Mouse (Mus musculus): ENCODE results near the gene Pde9a.
A peak's percentile ranks its signal among the peaks of the same experiment; 100 is the strongest.

Gene Pde9a

GRCm38 (mm10) chr17:31470766-31471418, 84.9 kb downstream of the Pde9a start:
- DNase-seq, result no peak

DNA sequence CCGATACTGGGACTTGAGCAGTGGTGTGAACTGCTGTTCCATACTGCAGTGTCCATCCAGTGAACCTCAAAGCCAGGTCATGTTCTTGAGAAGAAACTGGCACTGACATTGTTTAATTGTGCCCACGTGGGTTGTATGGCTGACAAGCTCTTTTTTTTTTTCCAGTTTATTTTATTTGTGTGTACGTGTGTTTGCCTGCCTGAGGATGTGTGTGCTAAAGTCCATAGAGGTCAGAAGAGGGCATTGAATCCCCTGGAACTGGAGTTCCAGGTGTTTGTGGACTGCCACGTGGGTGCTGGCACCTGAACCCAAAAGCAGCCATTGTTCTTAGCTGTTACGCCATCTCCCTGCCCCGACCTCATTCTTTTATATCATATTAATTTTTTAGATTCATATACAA, 88.4 kb downstream of the Pde9a start:
- no peak for DNase-seq

DNA sequence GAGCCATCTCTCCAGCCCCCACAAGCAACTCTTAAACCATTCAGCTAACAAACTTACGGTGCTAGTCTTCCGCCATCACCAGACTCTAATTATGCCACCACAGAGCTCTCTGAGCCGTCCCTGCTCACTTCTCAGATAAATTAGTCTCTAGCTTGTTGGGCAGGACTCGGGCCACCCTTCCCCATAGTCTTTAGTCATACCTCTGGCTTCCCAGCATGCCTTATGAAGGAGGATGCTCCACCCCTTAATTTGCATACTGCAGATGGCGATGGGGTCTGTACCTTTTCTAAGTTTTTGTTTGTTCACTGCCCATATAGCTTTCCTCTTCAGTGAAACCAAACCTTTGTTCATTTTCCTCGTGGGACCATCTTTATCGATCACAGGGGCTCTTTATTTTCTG, 92.6 kb downstream of the Pde9a start:
- DNase-seq, result no peak

DNA sequence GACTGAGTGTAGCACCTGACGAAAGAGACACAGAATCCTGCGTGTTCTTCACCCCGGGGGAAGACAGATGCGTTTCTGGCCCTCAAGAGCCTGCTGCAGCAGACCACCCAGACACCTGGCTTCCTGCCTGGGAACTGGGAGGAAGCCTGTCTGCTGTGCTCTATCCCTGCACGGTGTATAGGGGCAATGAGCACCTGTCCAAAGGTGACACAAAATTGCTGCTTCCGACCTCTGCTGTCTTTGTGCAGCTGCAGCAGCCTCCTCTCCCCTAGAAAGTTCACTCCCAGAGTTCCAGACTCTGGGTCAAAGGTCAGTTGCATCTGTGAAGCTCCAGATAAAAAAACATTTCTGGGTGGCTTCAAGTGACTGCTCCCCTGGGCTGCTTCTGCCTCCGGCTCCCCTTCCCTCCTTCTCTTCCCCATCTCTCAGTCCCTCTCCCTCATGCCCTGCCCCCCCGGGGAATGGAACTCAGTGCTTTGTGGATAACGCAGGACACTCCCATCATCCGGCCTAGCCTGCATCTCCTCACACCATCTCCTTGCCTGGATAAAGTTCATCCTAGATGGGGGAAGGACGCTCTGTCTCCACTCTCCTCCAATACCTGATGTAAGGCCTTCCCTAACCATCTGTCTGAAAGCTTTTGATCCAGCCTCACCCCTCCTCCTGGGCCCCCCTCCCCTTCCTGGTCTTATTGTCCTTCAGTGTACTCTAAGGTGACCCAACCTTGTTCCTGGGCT, 93.3 kb downstream of the Pde9a start:
- no peak for DNase-seq

DNA sequence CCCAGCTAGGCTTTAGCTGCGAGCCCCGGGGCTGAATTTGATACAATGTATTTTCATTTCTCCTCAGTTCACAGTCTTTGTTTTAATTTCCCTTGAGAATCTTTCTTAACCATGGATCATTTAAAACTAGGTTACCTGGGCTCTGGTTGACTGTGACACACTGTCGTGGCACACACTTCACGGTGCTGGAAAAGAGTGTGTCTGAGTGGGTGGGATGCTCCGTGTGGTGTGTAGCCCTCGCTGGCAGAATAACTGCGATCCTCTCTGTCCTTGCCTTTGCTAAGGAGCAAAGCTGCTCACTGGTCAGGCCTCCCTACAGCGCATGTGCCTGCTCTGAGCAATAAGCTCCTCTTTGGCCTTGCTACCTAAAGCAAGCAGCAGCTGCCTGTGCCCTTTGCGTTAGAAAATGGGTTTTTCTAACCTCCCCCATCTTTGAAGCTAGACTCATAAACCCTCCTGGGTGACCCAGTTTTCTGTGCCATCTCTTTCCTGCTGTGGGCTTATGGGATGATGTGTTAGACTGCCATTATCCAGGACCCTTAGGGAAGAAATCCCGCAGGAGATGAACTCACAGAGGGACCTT, 100.7 kb downstream of the Pde9a start:
- DNase-seq, result no peak

DNA sequence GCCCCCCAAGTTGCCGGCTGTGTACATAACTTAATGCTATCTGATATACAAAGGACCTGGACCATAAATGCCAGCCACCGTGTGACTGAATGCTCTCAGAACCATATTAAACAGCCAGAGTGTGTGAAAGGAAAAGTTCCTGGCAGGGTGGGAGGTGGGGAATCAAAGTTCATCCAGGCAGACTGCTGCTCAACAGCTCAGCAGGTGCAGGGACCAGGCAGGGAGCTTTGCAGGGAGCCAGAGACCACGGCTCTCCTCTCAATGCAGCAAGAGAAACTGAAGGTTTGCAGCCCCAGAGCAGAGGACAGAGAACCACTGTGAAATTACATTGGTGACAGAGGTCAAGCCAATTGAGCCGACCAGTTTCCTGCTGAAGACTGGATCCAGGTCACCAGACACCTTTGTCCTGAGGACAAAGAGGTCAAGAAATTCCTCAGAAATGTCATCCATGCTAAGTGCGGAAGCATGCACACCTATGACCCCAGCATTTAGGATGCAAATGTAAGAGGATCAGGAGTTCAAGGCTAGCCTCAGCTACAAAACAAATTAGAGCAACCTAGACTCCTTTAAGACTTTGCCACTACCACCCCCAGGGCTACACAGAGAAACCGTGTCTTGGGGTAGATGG, 101.5 kb downstream of the Pde9a start:
- DNase-seq, result no peak

GRCm38 (mm10) chr17:31491355-31491754, 105.3 kb downstream of the Pde9a start:
- DNase-seq, result no peak

DNA sequence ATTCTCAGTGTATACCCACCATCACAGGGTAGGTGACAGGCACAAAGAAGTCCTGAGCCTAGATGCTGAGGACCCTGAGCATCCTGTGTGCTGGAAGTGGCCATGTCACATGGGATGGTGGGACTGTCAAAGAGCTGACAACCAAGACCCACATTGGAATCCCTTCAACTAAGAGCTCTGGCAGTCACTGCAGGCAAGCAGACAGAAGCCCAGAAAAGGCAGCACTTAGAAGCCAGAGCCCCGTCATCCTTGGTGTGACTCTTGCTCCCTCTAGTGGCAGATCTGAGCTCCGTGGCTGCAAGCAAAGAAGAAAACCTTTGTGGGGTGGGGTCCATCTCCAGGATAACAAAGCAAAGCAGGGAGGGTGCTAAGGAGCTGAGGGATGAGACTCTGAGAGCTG, 106.4 kb downstream of the Pde9a start:
- DNase-seq, result peak; percentile 89

GRCm38 (mm10) chr17:31494989-31495388, 109.0 kb downstream of the Pde9a start:
- DNase-seq, result no peak

GRCm38 (mm10) chr17:31497726-31498125, 111.7 kb downstream of the Pde9a start:
- DNase-seq, result peak; percentile 69

- DNase-seq, result peak; percentile 59
These were observed 113.7 kb downstream of the Pde9a start for GRCm38 (mm10) chr17:31499725-31500124.

DNA sequence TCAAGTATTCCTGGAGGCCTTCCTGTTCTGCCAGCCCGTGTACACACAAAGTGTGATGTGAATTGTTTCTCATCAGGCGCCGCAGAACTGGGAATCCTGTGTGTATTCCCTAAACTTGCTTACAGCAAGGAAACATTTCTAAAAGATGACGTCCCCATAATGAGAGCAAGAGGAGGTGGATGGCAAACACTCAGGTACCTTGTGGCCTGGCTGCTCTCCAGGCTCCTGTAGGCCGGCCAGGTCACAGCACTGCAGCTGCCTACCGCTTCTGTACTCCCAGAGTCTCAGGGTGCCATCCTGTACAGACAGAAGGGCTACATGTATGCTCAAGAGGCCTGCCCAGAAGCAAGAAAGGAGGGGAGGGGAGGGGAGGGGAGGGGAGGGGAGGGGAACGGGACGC, 114.4 kb downstream of the Pde9a start:
- DNase-seq, result peak; percentile 46

DNA sequence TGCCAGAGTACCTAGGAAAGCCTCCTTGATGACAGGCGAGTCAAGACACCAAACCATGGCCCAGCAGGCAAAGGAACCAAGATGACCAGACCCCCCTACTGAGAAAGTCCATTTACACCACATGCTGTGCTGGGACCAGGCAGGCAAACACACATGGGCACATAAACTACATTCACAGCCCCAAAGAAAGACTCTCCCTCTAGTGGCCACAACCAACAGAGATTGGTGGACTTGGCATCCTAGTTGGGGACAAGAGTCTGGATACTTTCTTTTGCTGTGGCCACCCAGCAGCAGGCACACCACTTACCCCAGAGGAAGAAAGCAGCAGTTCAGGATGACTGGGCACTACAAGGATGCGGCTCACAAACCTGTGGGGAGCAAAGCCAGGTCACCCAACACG, 114.9 kb downstream of the Pde9a start:
- DNase-seq, result peak; percentile 40

GRCm38 (mm10) chr17:31502261-31502927, 116.4 kb downstream of the Pde9a start:
- DNase-seq, result no peak

DNA sequence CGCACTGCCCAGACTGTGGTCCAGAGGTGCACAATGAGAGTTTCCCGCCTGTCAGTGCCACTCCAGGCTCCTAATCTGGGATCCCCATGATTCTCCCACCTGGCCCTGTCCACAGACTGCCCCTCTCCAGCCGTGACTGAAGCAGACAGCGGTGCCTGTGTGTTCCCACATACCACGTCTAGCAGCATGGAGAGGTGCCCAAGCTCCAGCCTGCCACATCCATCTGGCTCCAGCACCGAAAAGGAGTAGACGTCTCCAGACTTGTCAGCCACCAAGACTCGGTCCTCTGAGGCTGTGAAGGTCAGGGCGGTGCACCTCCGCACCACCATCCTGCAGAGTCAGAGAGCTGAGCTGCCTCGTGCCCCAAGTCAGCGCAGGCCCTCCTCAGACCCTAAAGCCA, 117.3 kb downstream of the Pde9a start:
- DNase-seq, result no peak

DNA sequence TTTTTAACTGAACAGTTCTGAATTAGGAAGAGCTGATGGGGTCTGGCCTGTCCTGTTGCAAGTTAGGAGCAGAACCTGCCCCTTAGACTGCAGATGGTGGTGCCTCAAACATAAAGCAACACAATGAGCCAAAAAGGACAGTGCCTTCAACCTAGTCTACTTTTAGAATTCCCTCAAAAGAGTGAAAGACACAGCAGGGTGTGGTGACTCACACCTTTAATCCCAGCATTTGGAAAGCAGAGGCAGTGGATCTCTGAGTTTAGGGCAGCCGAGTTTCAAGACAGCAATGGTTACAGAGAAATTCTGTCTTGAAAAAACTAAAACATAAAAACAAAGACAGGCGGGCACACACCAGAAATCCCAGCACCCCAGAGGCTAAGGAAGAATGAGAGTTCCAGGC, 117.9 kb downstream of the Pde9a start:
- DNase-seq, result no peak

DNA sequence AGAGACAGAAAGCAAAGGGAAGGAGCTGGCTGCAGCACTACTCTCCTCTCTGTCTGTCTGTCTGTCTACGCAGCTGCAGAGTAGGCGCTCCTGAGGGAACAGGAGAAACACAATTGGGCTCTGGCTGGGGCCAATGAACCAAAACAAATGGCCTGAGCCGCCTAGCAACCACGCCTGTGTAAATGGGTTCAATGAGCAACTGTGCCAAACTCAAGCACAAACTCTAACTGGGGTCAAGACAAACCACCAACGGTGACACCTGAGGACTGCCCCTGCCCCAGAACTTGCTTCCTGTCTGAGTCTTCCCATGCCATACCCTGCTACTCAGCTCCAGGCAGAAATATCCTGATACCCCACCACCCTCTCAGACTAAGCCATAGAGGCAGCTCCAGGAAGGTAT, 119.0 kb downstream of the Pde9a start:
- no peak for DNase-seq

DNA sequence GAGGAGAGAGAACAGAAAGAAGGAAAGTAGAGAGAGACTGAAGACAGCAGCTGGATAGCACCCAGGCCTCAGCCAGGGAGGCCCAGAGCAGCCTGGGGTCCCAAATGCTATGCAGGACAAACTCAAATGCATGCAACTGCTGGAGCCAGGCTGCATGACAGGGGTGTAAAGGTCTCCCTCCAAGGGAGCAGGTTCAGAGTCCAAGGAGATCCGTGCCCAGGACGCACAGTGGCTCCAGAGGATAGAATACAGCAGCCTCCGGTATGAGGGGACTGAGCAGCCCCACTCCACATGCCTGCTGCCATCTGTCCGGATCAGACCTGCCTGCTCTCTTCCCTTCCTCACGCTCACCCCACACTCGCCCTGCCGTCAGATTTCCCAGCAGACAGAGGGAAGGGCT, 120.3 kb downstream of the Pde9a start:
- no peak for DNase-seq

GRCm38 (mm10) chr17:31510944-31511343, 124.9 kb downstream of the Pde9a start:
- peak; percentile 8 for DNase-seq

GRCm38 (mm10) chr17:31511792-31512495, 125.9 kb downstream of the Pde9a start:
- peak; percentile 87 for DNase-seq

DNA sequence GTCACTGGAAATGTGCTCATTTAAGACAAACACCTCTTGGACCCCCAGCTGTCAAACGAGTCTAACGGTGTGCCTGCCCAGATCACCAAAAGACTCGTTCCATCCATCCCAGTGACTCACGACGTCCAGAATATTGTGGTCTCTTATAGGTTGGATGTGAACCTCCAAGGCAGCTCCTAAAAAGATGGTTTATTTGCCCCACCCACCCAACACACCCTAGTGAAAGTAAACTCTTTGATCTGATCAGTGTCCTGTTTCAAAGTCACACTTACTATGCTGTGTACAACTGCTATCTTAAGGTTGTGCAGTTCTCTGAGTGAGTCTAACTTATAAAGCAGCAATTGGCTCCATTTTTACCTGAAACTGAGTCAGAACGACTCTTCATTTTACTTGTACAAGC, 126.6 kb downstream of the Pde9a start:
- no peak for DNase-seq

- DNase-seq, result no peak
These were observed 128.7 kb downstream of the Pde9a start for GRCm38 (mm10) chr17:31514696-31515095.
